Mouse (Mus musculus) forebrain, postnatal 0 days (tissue): Measurements from ENCODE around the gene Rap1gap2. TPM values are rescaled to one million over a fixed set of nuclear protein-coding genes. Genes with fewer than 3 reads are reported as not detected.

ENCODE experiments used
- ATAC-seq: fragments of 200-750 bp; cut with Nextera tagmentation; 2 replicates; pipeline ENCODE4 v1.8.0; 2017; ENCODE audit warnings: mild to moderate bottlenecking, moderate library complexity
- DNase-seq: peaks from one replicate; pipeline ENCODE4 v3.0.0-alpha.2; 2015
- H3K27ac ChIP-seq: fragments of 300-500 bp; sonication (generic); 2 replicates; pipeline ENCODE4 v1.5.1; 2014; ENCODE audit warnings: low read depth, mild to moderate bottlenecking, antibody characterized with exemption, low read length, moderate library complexity, mixed read lengths
- H3K27me3 ChIP-seq: fragments of 300-500 bp; sonication (generic); 2 replicates; pipeline ENCODE4 v1.6.1; 2014; ENCODE audit warnings: mild to moderate bottlenecking, low read length, mixed read lengths; ENCODE audit not compliant: insufficient read depth
- H3K36me3 ChIP-seq: fragments of 300-500 bp; sonication (generic); 2 replicates; pipeline ENCODE4 v1.6.1; 2014; ENCODE audit warnings: mild to moderate bottlenecking, moderate library complexity; ENCODE audit not compliant: insufficient read depth
- H3K4me1 ChIP-seq: fragments of 300-500 bp; sonication (generic); 2 replicates; pipeline ENCODE4 v1.6.1; 2014; ENCODE audit warnings: antibody characterized with exemption; ENCODE audit not compliant: insufficient read depth
- H3K4me2 ChIP-seq: fragments of 300-500 bp; sonication (generic); 2 replicates; pipeline ENCODE4 v1.6.1; 2014; ENCODE audit warnings: low read depth, mild to moderate bottlenecking, moderate library complexity
- H3K4me3 ChIP-seq: fragments of 300-500 bp; sonication (generic); 2 replicates; pipeline ENCODE4 v1.5.1; 2014; ENCODE audit warnings: low read depth, low read length, mixed read lengths
- H3K9ac ChIP-seq: fragments of 300-500 bp; sonication (generic); 2 replicates; pipeline ENCODE4 v1.6.1; 2014; ENCODE audit warnings: mild to moderate bottlenecking
- H3K9me3 ChIP-seq: fragments of 300-500 bp; sonication (generic); 2 replicates; pipeline ENCODE4 v1.6.1; 2016; ENCODE audit warnings: low read length
- CTCF ChIP-seq: sonication (generic); IDR thresholded peaks from 2 replicates; pipeline ENCODE4 v1.5.1; 2016; ENCODE audit warnings: antibody characterized with exemption, control low read depth, low read depth
- WGBS: fragments of 180-500 bp; shearing (Covaris S2); extraction: QIAGEN DNeasy Blood & Tissue Kit; methylation state at CpG from one replicate; pipeline ENCODE4 v1.1.7; 2014; 5-methylcytosine and 5-hydroxymethylcytosine counted together
- polyA plus RNA-seq: library from polyadenylated mRNA; unstranded; fragments of >200 nt; fragmentation: Nextera tagmentation; extraction: Ambion mirVana; gene quantifications from 2 replicates; pipeline ENCODE4 v1.2.1, GENCODE M21; 2015
- total RNA-seq: library from RNA; depleted of rRNA; stranded (reverse); fragments of >200 nt; gene quantifications from 2 replicates; pipeline ENCODE4 v1.2.3, GENCODE M21; 2014

Gene Rap1gap2
- total and polyA plus RNA-seq, 2 experiments from 2014 or later: 12.2 to 43.7 TPM

DNA sequence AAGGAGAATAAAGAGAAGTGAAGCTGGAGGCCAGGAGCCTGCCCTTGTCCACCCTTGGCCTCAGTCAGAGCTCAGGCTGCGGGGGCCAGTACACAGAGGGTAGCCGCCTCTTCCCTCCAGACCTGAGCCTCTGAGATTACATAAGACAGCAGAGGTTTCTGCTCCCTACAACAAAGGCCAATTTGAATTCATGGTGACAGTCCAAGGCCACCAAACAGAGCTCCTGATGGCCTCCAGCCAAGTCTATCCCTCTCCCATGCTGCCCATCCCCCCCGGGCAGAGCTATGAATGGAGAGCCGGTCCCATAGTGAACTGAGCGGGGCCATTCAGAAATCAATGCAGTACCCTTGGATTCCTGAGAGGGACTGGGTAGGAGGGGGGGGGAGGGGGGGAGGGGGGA lies 217.2 kb downstream of the Rap1gap2 start:
- H3K9me3 ChIP-seq: no peaks in the 10 kb centered on the region
- H3K36me3 ChIP-seq: peaks cover 16% of the 10 kb centered on the region
- no peak for ATAC-seq
- no peak overlapping the region for H3K27ac ChIP-seq
- H3K27me3 ChIP-seq: no peaks in the 10 kb centered on the region
- H3K4me2 ChIP-seq: no peak overlapping the region
- no peak overlapping the region for H3K4me3 ChIP-seq
- no peaks in the 10 kb centered on the region; the same call in 1 of the 2 replicates for H3K4me1 ChIP-seq
- TF ChIP-seq CTCF: no peak
- DNase-seq: peak; percentile 23
- WGBS: 33% methylated on average over 5 of the region's 5 CpGs
- H3K9ac ChIP-seq: no peak overlapping the region

DNA sequence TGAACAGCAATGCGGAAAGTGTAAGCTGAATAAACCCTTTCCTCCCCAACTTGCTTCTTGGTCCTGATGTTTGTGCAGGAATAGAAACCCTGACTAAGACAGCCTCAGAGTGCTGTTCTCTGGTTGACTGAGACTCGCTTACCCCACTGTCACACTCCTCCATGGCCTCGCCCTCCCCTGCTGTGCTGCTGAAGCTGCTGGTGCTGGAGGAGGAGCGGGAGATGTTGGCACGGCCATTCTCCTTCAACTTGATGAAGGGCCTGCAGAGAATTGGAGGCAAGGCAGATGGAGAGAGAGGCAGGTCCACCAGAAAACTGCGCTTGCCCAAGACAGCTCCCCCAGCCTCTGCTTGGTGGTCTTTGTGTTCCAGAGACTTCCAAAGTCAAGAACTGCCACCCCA lies 217.8 kb downstream of the Rap1gap2 start:
- WGBS: 75% methylated on average over 6 of the region's 6 CpGs
- no peak overlapping the region for H3K4me2 ChIP-seq

DNA sequence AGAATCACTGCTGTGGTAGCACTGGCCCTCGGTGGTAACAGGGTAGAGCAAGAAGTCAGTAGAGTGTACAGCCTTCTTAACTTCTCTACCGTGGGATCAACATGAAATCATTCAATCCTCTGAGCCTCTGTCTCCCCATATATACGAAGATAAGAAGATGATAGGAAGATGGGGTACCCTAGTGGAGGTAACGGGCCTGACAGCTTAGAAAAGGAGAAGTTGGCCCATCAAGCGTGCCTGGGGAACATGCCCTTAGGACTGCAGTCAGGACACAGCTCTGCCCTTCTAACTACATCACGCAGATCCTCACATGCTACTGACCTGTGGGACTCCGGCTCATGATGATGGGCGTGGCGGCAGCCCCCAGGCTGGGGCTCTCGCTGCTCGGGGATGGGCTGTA lies 218.8 kb downstream of the Rap1gap2 start:
- H3K27me3 ChIP-seq: no peaks in the 10 kb centered on the region
- peaks cover 16% of the 10 kb centered on the region for H3K36me3 ChIP-seq
- no peak for TF ChIP-seq CTCF
- DNase-seq (no peak), ATAC-seq (no peak)
- H3K9me3 ChIP-seq: no peaks in the 10 kb centered on the region
- H3K9ac ChIP-seq: no peak overlapping the region
- no peak overlapping the region for H3K27ac ChIP-seq
- no peak overlapping the region for H3K4me3 ChIP-seq
- WGBS: 92% methylated on average over 11 of the region's 11 CpGs
- H3K4me2 ChIP-seq: no peak overlapping the region
- H3K4me1 ChIP-seq: no peaks in the 10 kb centered on the region; the same call in 1 of the 2 replicates

More for the DNA sequence above, 217.8 kb downstream of the Rap1gap2 start:
- DNase-seq (no peak), ATAC-seq (no peak)
- no peaks in the 10 kb centered on the region for H3K9me3 ChIP-seq
- no peaks in the 10 kb centered on the region for H3K27me3 ChIP-seq
- no peak overlapping the region for H3K9ac ChIP-seq
- no peak for TF ChIP-seq CTCF
- H3K27ac ChIP-seq: no peak overlapping the region
- H3K4me1 ChIP-seq: no peaks in the 10 kb centered on the region; the same call in 1 of the 2 replicates
- H3K4me3 ChIP-seq: no peak overlapping the region
- H3K36me3 ChIP-seq: peaks cover 16% of the 10 kb centered on the region

DNA sequence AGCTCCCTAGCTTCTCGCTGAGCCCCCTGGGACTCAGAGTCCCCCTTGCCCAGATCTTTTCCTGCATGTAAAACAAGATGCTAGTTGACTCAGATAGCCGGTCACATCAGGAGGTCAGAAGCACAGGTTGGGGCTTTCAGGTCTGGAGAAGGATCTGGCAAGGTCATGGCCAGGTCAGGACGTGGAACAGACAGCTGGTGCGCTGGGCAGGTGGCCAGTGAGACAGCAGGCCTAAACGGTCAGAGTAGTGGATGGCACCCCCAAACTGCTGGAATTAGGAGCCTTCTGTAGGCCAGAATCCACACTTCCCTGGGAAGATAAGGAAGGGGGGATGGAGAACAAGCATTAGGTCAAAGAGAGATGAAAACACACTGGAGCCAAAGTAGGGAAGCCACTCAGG lies 223.5 kb downstream of the Rap1gap2 start:
- Histone ChIP-seq H3K9me3 (no peaks in the 10 kb centered on the region), H3K4me2 (no peak overlapping the region), H3K9ac (no peak overlapping the region), H3K36me3 (peaks cover 17% of the 10 kb centered on the region), H3K27ac (no peak overlapping the region), H3K27me3 (no peaks in the 10 kb centered on the region), H3K4me1 (no peaks in the 10 kb centered on the region), H3K4me3 (no peak overlapping the region)
- DNase-seq: no peak
- TF ChIP-seq CTCF: no peak
- 78% methylated on average over 5 of the region's 5 CpGs for WGBS
- no peak for ATAC-seq

DNA sequence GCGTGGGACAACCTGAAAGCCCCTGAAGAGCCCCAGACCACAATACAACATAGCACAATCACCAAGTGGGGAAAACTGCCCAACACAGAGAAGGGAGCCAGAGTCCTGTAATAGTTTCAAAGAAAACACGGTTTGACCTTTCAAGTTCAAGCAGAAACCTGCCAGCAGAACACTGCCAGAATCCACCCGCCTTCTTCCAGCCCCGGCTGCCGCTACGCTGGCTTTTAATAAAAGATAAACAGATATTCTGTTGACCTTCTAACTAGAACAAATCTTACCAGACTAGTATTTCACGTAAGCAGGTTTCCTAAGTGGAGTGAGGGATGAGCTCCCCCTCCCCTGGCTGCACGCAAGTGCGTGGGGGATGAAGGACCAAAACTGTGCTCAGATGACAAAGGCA lies 225.0 kb downstream of the Rap1gap2 start:
- H3K27ac ChIP-seq: no peak overlapping the region
- WGBS: 61% methylated on average over 9 of the region's 9 CpGs
- H3K4me1 ChIP-seq: no peaks in the 10 kb centered on the region
- no peaks in the 10 kb centered on the region for H3K27me3 ChIP-seq
- no peak overlapping the region for H3K4me3 ChIP-seq
- no peak for TF ChIP-seq CTCF
- H3K9me3 ChIP-seq: no peaks in the 10 kb centered on the region
- H3K9ac ChIP-seq: no peak overlapping the region
- H3K36me3 ChIP-seq: 0 out of 2 replicates have a peak, but pooled peaks cover 9% of the 10 kb centered on the region
- ATAC-seq: peak; percentile 14; the same call in 1 of the 2 replicates
- no peak overlapping the region for H3K4me2 ChIP-seq
- no peak for DNase-seq

- Histone ChIP-seq H3K36me3 (no peaks in the 10 kb centered on the region), H3K4me1 (no peaks in the 10 kb centered on the region)
These were observed 231.4 kb downstream of the Rap1gap2 start for GRCm38 (mm10) chr11:74379166-74379873.

DNA sequence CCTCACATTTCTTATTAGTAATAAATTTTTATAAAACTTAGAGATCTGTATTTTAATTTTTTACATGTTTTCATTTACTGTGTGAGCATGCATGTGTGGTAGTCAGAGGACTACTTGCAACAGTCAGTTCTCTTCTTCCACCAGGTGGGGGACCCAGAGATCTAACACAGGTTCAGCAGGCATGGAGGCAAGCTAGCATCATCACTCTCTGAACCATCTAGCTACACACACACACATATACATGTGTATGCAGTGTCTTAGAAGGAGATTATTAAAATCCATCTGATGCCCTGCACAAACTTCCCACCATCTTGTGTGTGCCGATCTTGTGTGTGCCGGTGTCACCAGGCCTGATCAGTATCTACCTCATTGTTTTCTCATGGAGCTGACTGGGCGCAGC lies 233.9 kb downstream of the Rap1gap2 start:
- H3K36me3 ChIP-seq: no peaks in the 10 kb centered on the region
- no peak overlapping the region for H3K9ac ChIP-seq
- no peaks in the 10 kb centered on the region for H3K27me3 ChIP-seq
- TF ChIP-seq CTCF: peak; percentile 88
- no peaks in the 10 kb centered on the region for H3K4me1 ChIP-seq
- H3K4me2 ChIP-seq: no peak overlapping the region
- H3K9me3 ChIP-seq: no peaks in the 10 kb centered on the region
- 62% methylated on average over 3 of the region's 3 CpGs for WGBS
- H3K27ac ChIP-seq: no peak overlapping the region
- DNase-seq: peak; percentile 84
- peak; percentile 96 for ATAC-seq
- H3K4me3 ChIP-seq: no peak overlapping the region

More at GRCm38 (mm10) chr11:74379166-74379873, 231.4 kb downstream of the Rap1gap2 start:
- no peaks in the 10 kb centered on the region for H3K27me3 ChIP-seq
- 69% methylated on average over 4 of the region's 4 CpGs for WGBS
- DNase-seq (no peak), ATAC-seq (no peak)
- H3K4me3 ChIP-seq: no peak overlapping the region
- H3K9me3 ChIP-seq: no peaks in the 10 kb centered on the region
- H3K9ac ChIP-seq: no peak overlapping the region
- no peak overlapping the region for H3K4me2 ChIP-seq
- no peak overlapping the region for H3K27ac ChIP-seq
- no peak for TF ChIP-seq CTCF
